Mouse (Mus musculus): ENCODE results near the gene Sdk2. TPM values are rescaled to one million over a fixed set of nuclear protein-coding genes. Genes with fewer than 3 reads are reported as not detected.

Sdk2 gene
- total and polyA plus RNA-seq, 3 experiments = 1.2 to 4.8 (median 1.3) TPM

- in situ Hi-C loops (cut with MboI; ENCODE audit: low pct_ligation_motif_present, low pct_unique_long_range_greater_than_20kb, low sequenced_read_pairs) = no loop called here
- Histone ChIP-seq H3K79me2 (replicated peaks; ENCODE audit: control insufficient read depth, extremely low read depth, insufficient read depth, poor library complexity, severe bottlenecking) (no peaks in the 10 kb centered on the region), H3K36me3 (replicated peaks in 1 of 2; ENCODE audit: control insufficient read depth in 1 of 2, insufficient read depth in 1 of 2, low read length in 1 of 2) (no peaks in the 10 kb centered on the region), H3K4me1 (ENCODE audit: control insufficient read depth in 1 of 2, insufficient read depth in 2 of 2) (peaks cover 6 to 44% of the 10 kb centered on the region in 2 experiments), H3K27me3 (replicated peaks) (no peaks in the 10 kb centered on the region), H3K9ac (ENCODE audit: insufficient read depth, low read depth) (no peak overlapping the region), H3K27ac (ENCODE audit: insufficient read depth, low read depth) (no peak overlapping the region), H3K4me3 (replicated peaks in 1 of 3; ENCODE audit: low read depth in 2 of 3, low read length in 2 of 3, poor library complexity in 1 of 3) (no peak overlapping the region), H3K4me2 (ENCODE audit: insufficient read depth, low read depth, poor library complexity, severe bottlenecking) (no peak overlapping the region), H3K9me3 (replicated peaks; ENCODE audit: low read length) (no peaks in the 10 kb centered on the region)
- DNase-seq (ENCODE audit: extremely low read depth) = no peak
- dilution Hi-C loops (cut with MboI; ENCODE audit: extremely low pct_ligation_motif_present, extremely low pct_unique_long_range_greater_than_20kb, low sequenced_read_pairs) = no loop called here
- no peak for TF ChIP-seq USF1 (IDR thresholded peaks at IDR 0.05; ENCODE audit: low read depth, low read length)
- no peak for TF ChIP-seq ETS1 (conservative IDR thresholded peaks at IDR 0.05; ENCODE audit: low read depth, low read length)
- no peak for TF ChIP-seq RAD21 (IDR thresholded peaks at IDR 0.05; ENCODE audit: low read depth, low read length)
- TF ChIP-seq ZKSCAN1 (IDR thresholded peaks at IDR 0.05; ENCODE audit: borderline replicate concordance, low read depth, low read length) = no peak
- TF ChIP-seq MXI1 (IDR thresholded peaks at IDR 0.05; ENCODE audit: low read depth, low read length) = no peak
- TF ChIP-seq BHLHE40 (IDR thresholded peaks at IDR 0.05; ENCODE audit: low read depth, low read length) = no peak
- TF ChIP-seq CTCF (conservative IDR thresholded peaks at IDR 0.05 in 1 of 2, IDR thresholded peaks at IDR 0.05 in 1 of 2; ENCODE audit: low read depth in 2 of 2, low read length in 2 of 2) = no peak
- TF ChIP-seq ELF1 (IDR thresholded peaks at IDR 0.05; ENCODE audit: low read depth, low read length) = no peak
- peak; percentile 88 for TF ChIP-seq IRF4 (IDR thresholded peaks at IDR 0.05; ENCODE audit: low read depth, low read length)
- TF ChIP-seq USF2 (conservative IDR thresholded peaks at IDR 0.05; ENCODE audit: low read depth, low read length) = no peak
- TF ChIP-seq CHD1 (IDR thresholded peaks at IDR 0.05; ENCODE audit: low read depth, low read length) = no peak
- no peak for TF ChIP-seq POLR2AphosphoS2 (IDR thresholded peaks at IDR 0.05; ENCODE audit: low read depth, low read length)
- TF ChIP-seq SMC3 (IDR thresholded peaks at IDR 0.05; ENCODE audit: low read depth, low read length) = no peak
- no peak for TF ChIP-seq GABPA (IDR thresholded peaks at IDR 0.05; ENCODE audit: insufficient replicate concordance, low read depth, low read length)
- no peak for TF ChIP-seq ZMIZ1 (IDR thresholded peaks at IDR 0.05; ENCODE audit: low read depth, low read length)
- TF ChIP-seq RCOR1 (conservative IDR thresholded peaks at IDR 0.05; ENCODE audit: low read depth, low read length) = no peak
- TF ChIP-seq HCFC1 (IDR thresholded peaks at IDR 0.05; ENCODE audit: low read depth, low read length) = no peak
- no peak for TF ChIP-seq MAZ (IDR thresholded peaks at IDR 0.05; ENCODE audit: low read depth, low read length)
- TF ChIP-seq MYC (IDR thresholded peaks at IDR 0.05; ENCODE audit: low read depth, low read length) = no peak
- TF ChIP-seq MAFK (IDR thresholded peaks at IDR 0.05; ENCODE audit: insufficient replicate concordance, low read length) = no peak
- peak; percentile 65 for TF ChIP-seq EP300 (IDR thresholded peaks at IDR 0.05; ENCODE audit: low read length)
- no peak for TF ChIP-seq NRF1 (IDR thresholded peaks at IDR 0.05; ENCODE audit: low read depth, low read length)
- TF ChIP-seq E2F4 (IDR thresholded peaks at IDR 0.05; ENCODE audit: insufficient replicate concordance, low read depth, low read length) = no peak
- TF ChIP-seq POLR2A (IDR thresholded peaks at IDR 0.05; ENCODE audit: low read depth, low read length) = no peak
- TF ChIP-seq SIN3A (IDR thresholded peaks at IDR 0.05; ENCODE audit: low read length) = no peak
- no peak for TF ChIP-seq UBTF (IDR thresholded peaks at IDR 0.05; ENCODE audit: low read depth, low read length)
- TF ChIP-seq ZNF384 (IDR thresholded peaks at IDR 0.05; ENCODE audit: low read depth, low read length) = peak; percentile 94
Observed at GRCm38 (mm10) chr11:113777878-113778464, 288.9 kb downstream of the Sdk2 start.

Measured in CH12.LX (cell line).